Mouse (Mus musculus): ENCODE data around the gene Gm9844.

DNA sequence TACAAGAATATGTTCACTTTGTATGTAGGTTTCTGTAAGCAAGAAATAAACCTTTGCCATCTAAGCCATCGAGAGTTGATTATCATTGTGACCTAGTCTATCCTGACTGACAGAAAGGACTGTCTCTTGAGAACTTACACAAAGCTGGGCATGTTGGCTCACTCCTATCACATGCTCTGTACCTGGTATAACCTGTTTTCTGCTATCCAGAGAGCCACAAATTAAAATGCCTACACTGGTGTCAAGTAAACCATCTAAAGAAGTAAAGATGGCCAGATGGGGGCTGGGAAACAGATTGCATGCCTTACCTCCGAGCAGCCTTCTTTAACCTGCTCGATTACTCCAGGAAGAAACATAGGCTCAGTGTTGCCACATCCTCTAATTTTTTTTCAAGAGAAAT lies 15.6 kb downstream of the Gm9844 start:
- TF ChIP-seq CTCF (IDR thresholded peaks at IDR 0.05 in 2 of 3, conservative IDR thresholded peaks at IDR 0.05 in 1 of 3; ENCODE audit: control insufficient read depth in 1 of 3, insufficient read depth in 1 of 3, low read depth in 2 of 3, low read length in 3 of 3, poor library complexity in 1 of 3, severe bottlenecking in 1 of 3) (no peak), MEF2A (IDR thresholded peaks at IDR 0.05; ENCODE audit: extremely low read depth, insufficient replicate concordance, low read depth, low read length, poor library complexity, severe bottlenecking) (no peak), ZNF384 (IDR thresholded peaks at IDR 0.05; ENCODE audit: low read depth, low read length) (no peak), POLR2AphosphoS2 (IDR thresholded peaks at IDR 0.05; ENCODE audit: low read length) (no peak), NRF1 (IDR thresholded peaks at IDR 0.05; ENCODE audit: insufficient read depth, low read depth, low read length, poor library complexity, severe bottlenecking) (no peak), MAFK (IDR thresholded peaks at IDR 0.05; ENCODE audit: borderline replicate concordance, low read depth, low read length) (no peak), TCF12 (IDR thresholded peaks at IDR 0.05; ENCODE audit: low read depth, low read length) (no peak), POLR2A (IDR thresholded peaks at IDR 0.05; ENCODE audit: control insufficient read depth in 1 of 2, insufficient read depth in 1 of 2, low read depth in 1 of 2, low read length in 2 of 2, poor library complexity in 1 of 2) (no peak), CHD2 (IDR thresholded peaks at IDR 0.05; ENCODE audit: low read length) (no peak), EP300 (IDR thresholded peaks at IDR 0.05; ENCODE audit: low read depth in 1 of 2, low read length in 2 of 2) (no peak), GATA1 (IDR thresholded peaks at IDR 0.05; ENCODE audit: low read depth, low read length) (no peak)
